Mouse (Mus musculus) forebrain, embryonic 14.5 days (tissue): ENCODE results near the gene Kcnip1. TPM values are rescaled to one million over a fixed set of nuclear protein-coding genes. Genes with fewer than 3 reads are reported as not detected.
A peak's percentile ranks its signal among the peaks of the same experiment; 100 is the strongest.

Experiments used
- ATAC-seq: fragments of 200-750 bp; cut with Nextera tagmentation; 2 replicates; pipeline ENCODE4 v1.8.0; 2017; ENCODE audit warnings: mild to moderate bottlenecking, moderate library complexity
- DNase-seq: peaks from one replicate; pipeline ENCODE4 v3.0.0-alpha.2; 2015; ENCODE audit warnings: low spot score
- H3K27ac ChIP-seq: fragments of 300-500 bp; sonication (generic); 2 replicates; pipeline ENCODE4 v1.5.1; 2014; ENCODE audit warnings: low read depth, mild to moderate bottlenecking, control low read depth, low read length, moderate library complexity
- H3K27me3 ChIP-seq: fragments of 300-500 bp; sonication (generic); replicated peaks from 2 replicates; pipeline ENCODE4 v1.6.1; 2014; ENCODE audit warnings: low read length, control low read depth, mixed read lengths; ENCODE audit not compliant: control insufficient read depth, insufficient read depth
- H3K36me3 ChIP-seq: fragments of 300-500 bp; sonication (generic); 2 replicates; pipeline ENCODE4 v1.6.1; 2014; ENCODE audit warnings: low read length, control low read depth; ENCODE audit not compliant: control insufficient read depth, insufficient read depth
- H3K4me1 ChIP-seq: fragments of 300-500 bp; sonication (generic); 2 replicates; pipeline ENCODE4 v1.6.1; 2014; ENCODE audit warnings: antibody characterized with exemption, low read length, control low read depth; ENCODE audit not compliant: control insufficient read depth, insufficient read depth
- H3K4me2 ChIP-seq: fragments of 300-500 bp; sonication (generic); 2 replicates; pipeline ENCODE4 v1.6.1; 2014; ENCODE audit warnings: mild to moderate bottlenecking, control low read depth, low read length
- H3K4me3 ChIP-seq: fragments of 300-500 bp; sonication (generic); 2 replicates; pipeline ENCODE4 v1.5.1; 2014; ENCODE audit warnings: low read depth, low read length, control low read depth
- H3K9ac ChIP-seq: fragments of 300-500 bp; sonication (generic); 2 replicates; pipeline ENCODE4 v1.6.1; 2014; ENCODE audit warnings: mild to moderate bottlenecking, low read length, control low read depth, moderate library complexity
- H3K9me3 ChIP-seq: fragments of 300-500 bp; sonication (generic); replicated peaks from 2 replicates; pipeline ENCODE4 v1.6.1; 2016; ENCODE audit warnings: low read length, control low read depth, mixed read lengths; ENCODE audit not compliant: control insufficient read depth
- WGBS: fragments of 180-500 bp; shearing (Covaris S2); extraction: QIAGEN DNeasy Blood & Tissue Kit; methylation state at CpG from one replicate; pipeline ENCODE4 v1.1.7; 2014; 5-methylcytosine and 5-hydroxymethylcytosine counted together
- polyA plus RNA-seq: library from polyadenylated mRNA; unstranded; fragments of >200 nt; fragmentation: Nextera tagmentation; extraction: Ambion mirVana; gene quantifications from 2 replicates; pipeline ENCODE4 v1.2.1, GENCODE M21; 2014

Kcnip1 gene
- polyA plus RNA-seq, 1 experiment from 2014 or later: 55.7 TPM

DNA sequence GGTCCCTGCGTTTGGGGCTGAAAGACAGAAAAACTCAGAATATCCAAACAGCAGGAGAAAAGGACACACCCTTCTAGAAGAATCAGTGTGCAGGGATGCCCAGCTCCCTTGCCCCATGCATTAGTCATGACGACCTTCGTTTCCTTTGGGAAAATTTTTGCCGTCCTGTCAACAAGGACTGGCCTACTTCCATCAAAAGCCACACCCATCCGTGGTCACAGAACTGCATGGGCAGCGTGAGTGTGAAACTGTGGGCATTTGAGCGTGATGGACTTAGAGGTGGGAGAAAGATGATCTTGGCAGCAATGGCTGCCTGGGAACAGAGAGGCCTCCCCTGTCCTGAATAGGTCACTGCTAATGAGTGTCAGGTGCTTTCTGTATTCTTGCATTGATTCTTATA, 20.8 kb downstream of the Kcnip1 start:
- Histone ChIP-seq H3K4me2 (no peak overlapping the region), H3K36me3 (no peaks in the 10 kb centered on the region), H3K9me3 (no peaks in the 10 kb centered on the region), H3K27ac (no peak overlapping the region), H3K4me1 (no peaks in the 10 kb centered on the region), H3K4me3 (no peak overlapping the region), H3K27me3 (no peaks in the 10 kb centered on the region), H3K9ac (no peak overlapping the region)
- ATAC-seq: no peak
- DNase-seq: no peak
- 80% methylated on average over 7 of the region's 7 CpGs for WGBS

DNA sequence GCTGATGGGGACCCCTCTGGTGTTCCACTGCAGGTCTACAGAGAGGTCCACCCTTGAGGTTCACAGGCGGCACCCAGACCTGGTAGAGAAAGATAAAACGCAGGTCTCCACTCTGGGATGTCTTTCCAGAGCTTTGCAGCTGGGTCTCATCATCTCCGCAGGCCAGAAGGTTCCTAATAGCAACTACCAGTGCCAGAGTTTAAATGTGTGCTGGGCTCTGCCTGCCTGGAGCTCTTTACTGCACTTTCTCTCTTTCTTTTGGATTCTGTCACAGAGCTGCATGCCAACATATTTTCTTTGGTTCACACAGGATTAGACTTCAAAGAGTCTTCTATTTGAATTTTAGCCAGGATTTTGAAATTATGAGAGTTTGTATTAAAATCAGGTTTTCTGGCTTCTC, 23.8 kb downstream of the Kcnip1 start:
- ATAC-seq (no peak), DNase-seq (peak; percentile 5)
- Histone ChIP-seq H3K9ac (no peak overlapping the region), H3K4me2 (no peak overlapping the region), H3K4me1 (no peaks in the 10 kb centered on the region), H3K36me3 (no peaks in the 10 kb centered on the region), H3K27me3 (no peaks in the 10 kb centered on the region), H3K9me3 (no peaks in the 10 kb centered on the region), H3K27ac (no peak overlapping the region), H3K4me3 (no peak overlapping the region)
- 86% methylated on average over 3 of the region's 3 CpGs for WGBS

DNA sequence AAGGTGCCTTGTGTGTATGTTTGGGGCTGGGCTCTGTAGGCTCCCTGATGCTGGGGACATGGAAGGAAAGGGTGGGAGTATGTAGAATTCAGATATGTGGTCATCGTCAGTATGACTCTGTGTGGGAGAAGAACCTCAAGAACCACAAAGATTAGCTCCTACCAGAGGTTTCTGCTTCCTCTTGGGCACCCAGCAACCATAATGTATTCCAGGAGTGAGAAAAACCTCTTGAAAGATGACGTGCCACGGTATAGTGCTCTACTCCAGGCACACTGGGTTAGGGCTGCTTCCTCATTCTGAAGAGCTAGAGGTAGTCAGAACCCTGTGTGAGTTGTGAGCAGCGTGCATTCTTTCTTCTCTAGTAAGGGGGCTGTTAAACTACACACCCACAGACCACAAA, 25.2 kb downstream of the Kcnip1 start:
- H3K4me1 ChIP-seq: no peaks in the 10 kb centered on the region
- H3K27ac ChIP-seq: no peak overlapping the region
- WGBS: 85% methylated on average over 4 of the region's 4 CpGs
- ATAC-seq (no peak), DNase-seq (no peak)
- H3K4me3 ChIP-seq: no peak overlapping the region
- H3K4me2 ChIP-seq: no peak overlapping the region
- no peaks in the 10 kb centered on the region for H3K36me3 ChIP-seq
- H3K9ac ChIP-seq: no peak overlapping the region
- H3K9me3 ChIP-seq: no peaks in the 10 kb centered on the region
- no peaks in the 10 kb centered on the region for H3K27me3 ChIP-seq

DNA sequence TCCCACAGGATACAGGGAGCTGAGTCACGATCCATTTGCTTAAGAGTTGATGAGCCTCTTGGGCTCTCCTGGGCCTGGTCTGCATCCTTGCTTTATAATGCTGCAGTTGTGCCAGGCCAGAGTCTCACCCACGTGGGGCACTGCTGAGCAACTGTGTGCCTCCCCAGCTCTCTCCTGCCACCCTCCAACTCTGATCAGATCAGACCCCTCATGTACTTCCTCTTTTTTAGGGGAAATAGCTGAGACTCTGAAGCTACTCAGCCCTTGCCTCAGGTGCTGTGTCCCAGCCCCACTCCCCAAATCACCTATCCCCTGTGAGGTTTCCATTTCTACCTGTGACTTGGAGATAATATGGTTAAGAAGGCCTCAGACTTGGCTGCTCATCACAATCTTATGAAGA, 27.6 kb downstream of the Kcnip1 start:
- WGBS: 68% methylated on average over 2 of the region's 2 CpGs
- Histone ChIP-seq H3K9me3 (no peaks in the 10 kb centered on the region), H3K4me3 (no peak overlapping the region), H3K4me1 (no peaks in the 10 kb centered on the region), H3K27me3 (no peaks in the 10 kb centered on the region), H3K4me2 (no peak overlapping the region), H3K36me3 (no peaks in the 10 kb centered on the region), H3K27ac (no peak overlapping the region), H3K9ac (no peak overlapping the region)
- no peak for DNase-seq
- ATAC-seq: no peak

DNA sequence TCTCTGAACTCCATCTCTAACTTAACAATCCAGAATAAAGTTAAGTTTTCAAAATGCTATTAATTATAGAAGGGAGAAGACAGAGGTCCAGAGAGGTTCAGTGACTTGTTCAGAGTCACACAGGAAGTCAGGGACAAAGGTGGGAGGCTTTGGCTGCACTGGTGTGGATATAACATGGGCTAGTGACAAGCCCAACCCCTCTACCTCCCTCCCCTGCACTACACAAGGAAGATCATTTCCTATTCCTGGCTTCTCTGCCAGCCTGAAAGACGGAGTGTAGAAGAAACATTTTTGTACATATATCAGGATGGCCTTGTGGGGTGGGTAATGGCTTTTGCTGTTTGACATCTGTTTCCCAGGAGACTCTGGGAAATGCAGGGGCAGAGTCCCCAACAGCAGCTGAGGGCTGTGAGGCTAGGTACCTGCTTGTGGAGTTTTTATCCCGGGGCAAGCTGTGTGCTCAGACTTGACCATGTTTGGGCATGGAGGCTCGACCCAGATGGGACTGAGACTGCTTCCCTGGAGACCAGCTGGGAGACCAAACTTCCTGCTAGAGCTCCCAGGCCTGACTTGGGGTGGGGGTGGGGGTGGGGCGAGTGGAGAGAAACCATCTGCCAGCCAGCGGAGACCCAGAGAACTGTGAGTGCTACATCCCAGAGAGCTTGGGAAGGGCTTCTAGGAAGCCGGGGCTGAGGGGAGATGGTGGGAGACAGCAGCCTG, 30.1 kb downstream of the Kcnip1 start, which contains the start of gene Kcnmb1:
Gene Kcnmb1, plus strand, starts transcription at position 326 of the 720 bp plus-strand sequence.
- Histone ChIP-seq H3K4me1 (no peaks in the 10 kb centered on the region), H3K27ac (no peak within 1 kb of the TSS), H3K36me3 (no peaks in the 10 kb centered on the region), H3K27me3 (no peaks in the 10 kb centered on the region), H3K9me3 (no peaks in the 10 kb centered on the region), H3K4me3 (no peak within 1 kb of the TSS), H3K4me2 (no peak within 1 kb of the TSS), H3K9ac (no peak within 1 kb of the TSS)
- DNase-seq (peak; percentile 16), ATAC-seq (peak; percentile 32; the same call in 1 of the 2 replicates)
- 55% methylated on average over 6 of the region's 6 CpGs for WGBS

DNA sequence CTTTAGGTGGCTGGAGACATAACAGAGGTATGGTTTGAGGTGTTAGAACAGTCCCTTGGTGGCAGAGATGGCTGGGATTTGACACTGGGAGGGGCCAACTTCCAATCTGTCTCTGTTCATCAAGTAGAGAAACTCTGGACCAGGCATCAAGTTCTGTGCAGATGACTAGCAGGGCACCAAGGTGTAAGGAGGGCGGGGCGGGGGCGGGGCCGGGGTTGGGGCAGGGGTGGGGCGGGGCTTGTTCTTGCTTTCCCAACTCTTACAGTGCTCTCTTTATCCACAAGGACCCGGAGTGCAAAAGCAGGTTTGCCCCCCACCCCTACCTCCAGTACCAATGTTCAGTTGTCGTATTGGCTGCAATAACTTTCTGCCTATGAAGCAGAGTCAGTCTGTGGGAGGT, 30.8 kb downstream of the Kcnip1 start:
- 51% methylated on average over 7 of the region's 7 CpGs for WGBS
- H3K9me3 ChIP-seq: no peaks in the 10 kb centered on the region
- no peak overlapping the region for H3K9ac ChIP-seq
- H3K4me2 ChIP-seq: no peak overlapping the region
- no peaks in the 10 kb centered on the region for H3K36me3 ChIP-seq
- DNase-seq: no peak
- no peak overlapping the region for H3K4me3 ChIP-seq
- H3K27ac ChIP-seq: no peak overlapping the region
- no peaks in the 10 kb centered on the region for H3K4me1 ChIP-seq
- no peaks in the 10 kb centered on the region for H3K27me3 ChIP-seq
- ATAC-seq: no peak

DNA sequence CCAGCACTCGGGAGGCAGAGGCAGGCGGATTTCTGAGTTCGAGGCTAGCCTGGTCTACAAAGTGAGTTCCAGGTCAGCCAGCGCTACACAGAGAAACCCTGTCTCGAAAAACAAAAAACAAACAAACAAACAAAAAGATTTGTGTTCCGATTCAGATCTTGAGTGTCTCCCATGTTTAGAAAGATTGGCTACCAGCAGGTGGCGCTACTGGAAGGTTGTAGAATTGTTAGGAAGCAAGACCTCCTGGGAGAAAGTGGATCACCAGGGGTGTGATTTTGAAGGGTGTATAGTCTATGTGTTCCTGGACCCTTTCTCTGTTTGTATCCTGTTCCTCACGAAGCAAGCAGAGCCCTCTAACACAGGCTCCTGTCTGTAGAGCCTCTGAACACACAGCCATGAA, 34.2 kb downstream of the Kcnip1 start:
- ATAC-seq: no peak

DNA sequence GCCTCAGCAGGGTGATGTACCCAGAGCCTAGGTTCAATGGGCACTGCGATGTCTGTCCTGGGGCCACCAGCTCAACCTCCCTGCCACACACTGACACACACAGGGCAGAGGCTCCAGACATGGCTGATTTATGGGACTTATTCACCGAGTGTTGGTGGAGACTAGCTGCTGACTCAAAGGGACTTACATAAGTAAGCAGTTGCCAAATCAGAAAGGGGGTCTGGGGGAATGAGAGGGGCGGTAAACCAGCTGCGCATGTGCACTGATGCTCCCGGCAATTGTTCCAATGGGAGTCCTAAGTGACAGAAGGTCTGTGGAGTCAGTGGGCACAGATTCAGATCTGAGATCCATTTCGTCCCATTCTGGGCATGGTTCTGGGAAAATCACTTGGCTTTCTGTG, 35.4 kb downstream of the Kcnip1 start:
- no peak overlapping the region for H3K4me3 ChIP-seq
- H3K4me2 ChIP-seq: no peak overlapping the region
- no peaks in the 10 kb centered on the region for H3K4me1 ChIP-seq
- no peak overlapping the region for H3K27ac ChIP-seq
- whole genome bisulfite sequencing: 88% methylated on average over 6 of the region's 6 CpGs
- no peak overlapping the region for H3K9ac ChIP-seq
- no peaks in the 10 kb centered on the region for H3K9me3 ChIP-seq
- ATAC-seq (no peak), DNase-seq (no peak)
- H3K36me3 ChIP-seq: no peaks in the 10 kb centered on the region
- no peaks in the 10 kb centered on the region for H3K27me3 ChIP-seq

More for the DNA sequence above, 34.2 kb downstream of the Kcnip1 start:
- H3K9ac ChIP-seq: no peak overlapping the region
- H3K9me3 ChIP-seq: no peaks in the 10 kb centered on the region
- peak; percentile 44 for DNase-seq
- H3K27ac ChIP-seq: no peak overlapping the region
- 86% methylated on average over 8 of the region's 8 CpGs for WGBS
- no peaks in the 10 kb centered on the region for H3K4me1 ChIP-seq
- no peaks in the 10 kb centered on the region for H3K36me3 ChIP-seq
- no peaks in the 10 kb centered on the region for H3K27me3 ChIP-seq
- H3K4me3 ChIP-seq: no peak overlapping the region
- H3K4me2 ChIP-seq: no peak overlapping the region

DNA sequence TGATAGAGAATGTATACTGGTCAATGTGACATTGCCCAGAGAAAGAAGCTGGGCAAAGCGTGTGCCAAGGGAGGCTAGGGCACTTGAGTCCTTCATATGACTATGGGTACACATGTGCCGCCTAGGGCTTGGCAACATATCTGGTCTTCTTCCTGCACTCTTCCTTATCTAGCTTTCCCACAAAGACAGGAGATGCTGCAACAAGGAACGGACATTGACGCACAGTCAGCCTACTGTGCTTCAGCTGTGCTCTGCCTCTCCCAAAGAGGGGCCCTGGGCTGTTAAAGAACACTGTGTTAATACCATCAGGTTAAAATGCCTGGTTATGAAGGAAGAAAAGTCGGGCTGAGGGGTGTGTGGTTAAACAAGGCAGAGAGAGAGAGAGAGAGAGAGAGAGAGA, 36.3 kb downstream of the Kcnip1 start:
- Histone ChIP-seq H3K27ac (no peak overlapping the region), H3K27me3 (no peaks in the 10 kb centered on the region), H3K9me3 (no peaks in the 10 kb centered on the region), H3K4me3 (no peak overlapping the region), H3K4me1 (no peaks in the 10 kb centered on the region), H3K36me3 (no peaks in the 10 kb centered on the region), H3K9ac (no peak overlapping the region), H3K4me2 (no peak overlapping the region)
- WGBS: 88% methylated on average over 5 of the region's 5 CpGs
- ATAC-seq (no peak), DNase-seq (no peak)
